Mouse (Mus musculus): ENCODE data around the gene Chic2. TPM values are rescaled to one million over a fixed set of nuclear protein-coding genes. Genes with fewer than 3 reads are reported as not detected.

Chic2 gene
- polyA plus RNA-seq (2012): 27.4 and 36.9 TPM in 2 replicates

DNA sequence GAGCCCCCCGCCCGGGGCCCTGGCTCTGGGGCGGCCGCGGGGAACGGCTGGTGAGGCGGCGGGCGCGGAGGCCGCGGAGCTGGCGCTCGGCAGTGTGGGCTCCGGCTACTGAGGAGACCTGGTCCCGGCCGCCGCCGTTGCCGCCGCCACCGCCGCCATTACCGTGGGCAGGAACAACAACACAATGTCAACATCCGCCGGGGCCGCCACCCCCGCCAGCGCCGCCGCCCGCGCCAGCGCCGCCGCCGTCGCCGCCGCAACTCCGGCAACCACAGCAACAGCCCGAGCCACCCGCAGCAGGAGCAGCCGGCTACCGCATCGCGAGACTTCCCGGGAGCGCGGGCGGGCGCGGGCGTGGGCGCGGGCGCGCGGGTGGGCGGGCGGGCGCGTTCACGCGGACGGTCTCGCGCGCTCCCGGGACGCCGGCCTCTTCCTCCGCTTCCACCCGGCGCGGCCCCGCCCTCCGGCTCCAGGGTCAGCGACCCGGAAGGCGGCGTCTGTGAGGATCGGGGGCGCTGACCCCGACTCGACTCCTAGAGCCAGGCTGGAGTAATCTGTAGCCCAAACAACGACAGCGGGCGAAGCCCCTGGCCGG is at the start of gene Chic2:
Gene Chic2 (minus strand): TSS at position 465 of the 595 bp plus-strand sequence.
- no peak for TF ChIP-seq GATA1 (IDR thresholded peaks at IDR 0.05; ENCODE audit: low read length)

DNA sequence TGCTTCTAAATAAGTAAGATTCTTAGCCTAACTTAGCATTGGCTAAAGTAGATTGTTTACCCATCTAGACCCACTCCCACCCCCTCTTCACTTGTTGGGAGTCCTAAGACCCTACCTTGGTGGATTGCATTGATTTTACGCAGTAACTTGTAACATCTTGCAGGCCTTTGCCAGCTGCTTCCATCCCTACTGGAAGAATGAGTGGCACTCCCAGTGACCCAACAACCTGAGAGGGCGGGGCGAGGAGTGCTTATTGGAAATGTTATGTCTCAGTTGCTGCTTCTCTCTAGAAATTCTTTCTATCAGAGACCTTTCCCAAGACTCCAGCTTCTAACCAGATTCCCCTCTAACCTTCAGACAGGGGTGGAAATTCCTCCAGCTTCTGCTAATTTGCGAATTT is 41.3 kb upstream of the Chic2 start:
- no peak for TF ChIP-seq GATA1 (IDR thresholded peaks at IDR 0.05; ENCODE audit: low read length)

- no peak for TF ChIP-seq GATA1 (IDR thresholded peaks at IDR 0.05; ENCODE audit: low read length)
Measured at GRCm38 (mm10) chr5:75085521-75085875, 40.9 kb upstream of the Chic2 start.

- TF ChIP-seq GATA1 (IDR thresholded peaks at IDR 0.05; ENCODE audit: low read length): no peak
Measured at GRCm38 (mm10) chr5:75084871-75085520, 40.4 kb upstream of the Chic2 start.

DNA sequence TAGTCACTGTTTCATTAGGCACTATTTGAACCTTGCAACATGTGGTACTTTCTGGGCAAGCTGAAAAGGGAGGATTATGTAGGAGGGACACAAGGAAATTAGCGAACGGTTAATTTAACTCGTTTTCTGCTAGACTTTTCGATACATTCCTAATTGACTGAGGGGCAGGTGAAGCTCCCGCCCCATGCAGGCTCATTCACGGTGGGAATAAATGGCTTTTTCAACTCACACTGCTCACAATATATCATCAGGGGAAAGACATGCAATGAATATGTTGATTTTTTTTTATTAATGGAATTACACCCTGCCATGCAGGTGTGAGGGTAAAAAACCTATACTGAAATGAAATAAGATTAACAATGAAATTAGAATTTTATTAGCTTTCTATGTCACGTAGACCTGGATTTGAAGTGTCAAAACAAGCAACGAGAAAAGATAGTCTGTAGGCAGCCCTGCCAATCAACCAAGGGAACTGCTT is 39.9 kb upstream of the Chic2 start:
- no peak for TF ChIP-seq GATA1 (IDR thresholded peaks at IDR 0.05; ENCODE audit: low read length)

- TF ChIP-seq GATA1 (IDR thresholded peaks at IDR 0.05; ENCODE audit: low read length): no peak
Measured at GRCm38 (mm10) chr5:75083591-75084392, 39.2 kb upstream of the Chic2 start.

- no peak for TF ChIP-seq GATA1 (IDR thresholded peaks at IDR 0.05; ENCODE audit: low read length)
Measured at GRCm38 (mm10) chr5:75083061-75083460, 38.5 kb upstream of the Chic2 start.

DNA sequence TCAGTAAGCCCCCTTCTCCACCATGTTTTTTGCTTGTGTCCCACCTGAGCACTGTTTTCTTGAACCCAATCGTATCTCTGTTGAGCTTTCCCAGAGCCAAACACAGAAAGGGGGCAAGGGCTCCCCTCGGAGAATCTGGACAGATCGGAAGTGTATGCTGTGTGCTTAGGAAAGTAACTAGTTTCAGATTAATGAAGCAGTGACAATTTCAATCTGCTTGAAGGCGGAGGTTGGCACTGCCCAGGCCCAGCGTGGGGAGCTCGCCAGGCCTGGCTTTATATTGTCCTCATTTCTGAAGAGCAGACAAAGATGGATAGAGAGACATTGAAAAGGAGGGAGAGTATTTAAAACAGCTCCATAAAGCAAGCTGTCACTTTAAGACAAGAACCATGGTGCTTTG is 37.9 kb upstream of the Chic2 start:
- no peak for TF ChIP-seq GATA1 (IDR thresholded peaks at IDR 0.05; ENCODE audit: low read length)

GRCm38 (mm10) chr5:75079564-75079963 is 35.0 kb upstream of the Chic2 start:
- no peak for TF ChIP-seq GATA1 (IDR thresholded peaks at IDR 0.05; ENCODE audit: low read length)

DNA sequence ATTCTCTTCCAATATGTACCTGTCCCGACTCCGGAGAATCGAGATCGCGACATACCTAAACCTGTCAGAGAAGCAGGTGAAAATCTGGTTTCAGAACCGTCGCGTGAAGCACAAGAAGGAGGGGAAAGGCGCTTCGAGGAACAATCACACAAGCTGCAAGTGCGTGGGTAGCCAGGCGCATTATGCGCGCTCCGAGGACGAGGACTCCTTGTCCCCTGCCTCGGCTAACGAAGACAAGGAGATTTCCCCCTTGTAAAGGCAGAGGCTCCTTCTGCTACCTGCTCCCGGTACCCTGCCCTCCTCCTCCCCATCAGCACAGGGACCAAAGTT is 32.4 kb upstream of the Chic2 start:
- no peak for TF ChIP-seq GATA1 (IDR thresholded peaks at IDR 0.05; ENCODE audit: low read length)

DNA sequence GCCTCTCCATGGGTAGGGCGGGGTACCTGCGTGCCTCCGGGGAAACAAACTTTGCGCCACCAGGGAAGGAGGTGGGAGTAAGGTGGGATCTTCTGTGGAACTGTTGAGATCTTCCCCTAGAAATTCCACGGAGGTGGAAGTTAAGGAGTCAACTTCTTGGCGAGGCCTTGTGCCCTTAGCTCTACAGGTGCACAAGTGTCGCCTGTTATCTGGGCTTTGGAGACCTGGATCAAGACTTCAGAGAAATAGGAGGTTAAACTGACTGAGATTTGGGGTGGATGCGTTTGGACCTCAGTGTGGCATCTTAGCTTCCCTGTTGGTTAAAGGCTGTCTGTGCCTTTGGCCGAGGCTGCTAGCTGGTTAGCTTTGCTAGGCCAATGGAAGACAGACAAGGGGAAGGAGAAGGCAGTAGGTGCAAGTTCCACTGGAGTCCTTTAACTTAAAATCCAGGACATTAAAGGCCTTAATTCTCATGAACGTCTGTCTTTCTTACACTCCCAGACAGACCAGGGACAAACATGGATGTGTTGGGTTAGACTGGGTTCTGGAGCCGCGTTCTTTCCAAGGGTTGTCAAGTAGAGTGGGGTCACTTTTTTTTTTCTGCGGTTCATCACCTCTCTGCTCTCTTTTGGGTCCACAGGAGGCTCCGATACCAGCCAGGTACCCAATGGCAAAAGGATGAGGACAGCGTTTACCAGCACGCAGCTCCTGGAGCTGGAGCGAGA is 31.9 kb upstream of the Chic2 start:
- no peak for TF ChIP-seq GATA1 (IDR thresholded peaks at IDR 0.05; ENCODE audit: low read length)

GRCm38 (mm10) chr5:75075383-75075941 is 30.9 kb upstream of the Chic2 start, which contains the start of gene Gsx2:
Gsx2 (plus strand) TSS chr5:75075601.
- no peak for TF ChIP-seq GATA1 (IDR thresholded peaks at IDR 0.05; ENCODE audit: low read length)

GRCm38 (mm10) chr5:75074537-75075382 is 30.2 kb upstream of the Chic2 start:
- no peak for TF ChIP-seq GATA1 (IDR thresholded peaks at IDR 0.05; ENCODE audit: low read length)

GRCm38 (mm10) chr5:75074132-75074531 is 29.6 kb upstream of the Chic2 start:
- no peak for TF ChIP-seq GATA1 (IDR thresholded peaks at IDR 0.05; ENCODE audit: low read length)

DNA sequence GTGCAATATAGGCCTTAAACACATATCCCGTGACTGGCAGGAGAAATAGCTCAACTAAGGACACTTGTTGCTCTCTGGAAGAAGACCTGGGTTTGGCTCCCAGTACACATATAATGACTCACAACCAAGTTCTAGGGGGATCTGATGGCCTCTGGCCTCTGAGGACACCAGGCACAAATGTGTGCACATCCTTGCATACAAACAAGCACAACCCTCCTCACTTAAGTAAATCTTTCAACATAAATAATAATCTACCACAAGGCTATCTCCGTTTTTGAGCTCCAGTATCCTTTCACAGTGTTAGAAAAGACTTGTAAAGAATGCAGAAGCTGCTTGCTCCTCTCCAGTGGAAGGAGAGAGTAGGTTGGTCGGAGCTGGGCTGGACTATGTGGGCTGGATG is 29.1 kb upstream of the Chic2 start:
- no peak for TF ChIP-seq GATA1 (IDR thresholded peaks at IDR 0.05; ENCODE audit: low read length)
